Mouse (Mus musculus) small intestine, adult 2 months (tissue): ENCODE measurements around the gene Ddah1. TPM values are rescaled to one million over a fixed set of nuclear protein-coding genes. Genes with fewer than 3 reads are reported as not detected.
"Not testable (repeated sequence)": the region's sequence is repeated elsewhere in the genome, so short reads cannot be mapped to it uniquely, and the experiment has no call there.

Experiments used
- H3K27ac ChIP-seq: fragments of 200-500 bp; 2 replicates; pipeline ENCODE4 v1.5.1; 2012; ENCODE audit warnings: low read depth, low read length, control low read depth, inconsistent platforms; ENCODE audit not compliant: insufficient read depth
- H3K27me3 ChIP-seq: fragments of 200-500 bp; 2 replicates; pipeline ENCODE4 v1.6.1; 2012; ENCODE audit warnings: mild to moderate bottlenecking, moderate library complexity, low read length, inconsistent platforms; ENCODE audit not compliant: control insufficient read depth, insufficient read depth
- H3K36me3 ChIP-seq: fragments of 200-500 bp; 2 replicates; pipeline ENCODE4 v1.6.1; 2012; ENCODE audit warnings: mild to moderate bottlenecking, low read length, control low read depth, inconsistent platforms; ENCODE audit not compliant: control insufficient read depth, insufficient read depth
- H3K4me1 ChIP-seq: fragments of 200-500 bp; 2 replicates; pipeline ENCODE4 v1.6.1; 2012; ENCODE audit warnings: low read length, inconsistent platforms, mixed read lengths; ENCODE audit not compliant: control insufficient read depth, insufficient read depth, insufficient read length
- H3K4me3 ChIP-seq: fragments of 200-500 bp; 2 replicates; pipeline ENCODE4 v1.5.1; 2012; ENCODE audit warnings: low read depth, mild to moderate bottlenecking, control low read depth, inconsistent platforms, low read length, moderate library complexity
- CTCF ChIP-seq: fragments of 200-500 bp; IDR thresholded peaks from 2 replicates; pipeline ENCODE4 v1.5.1; 2012; ENCODE audit warnings: low read depth, mild to moderate bottlenecking, control low read depth, inconsistent platforms, low read length, moderate library complexity, mixed read lengths; ENCODE audit not compliant: insufficient replicate concordance, insufficient read length; ENCODE audit errors: extremely low read depth
- POLR2A ChIP-seq: fragments of 200-500 bp; IDR thresholded peaks from 2 replicates; pipeline ENCODE4 v1.6.1; 2012; ENCODE audit warnings: low read depth, mild to moderate bottlenecking, control low read depth, inconsistent platforms, low read length, moderate library complexity
- whole genome bisulfite sequencing: fragments of 180-500 bp; shearing (Covaris S2); methylation state at CpG from one replicate; pipeline ENCODE4 v1.1.7; 2018; 5-methylcytosine and 5-hydroxymethylcytosine counted together
- polyA plus RNA-seq: library from polyadenylated mRNA; depleted of rRNA; stranded (reverse); fragments of >200 nt; gene quantifications from 2 replicates; pipeline ENCODE4 v1.2.3, GENCODE M21; 2012

Ddah1 gene
- polyA plus RNA-seq, 1 experiment: 1.7 TPM

DNA sequence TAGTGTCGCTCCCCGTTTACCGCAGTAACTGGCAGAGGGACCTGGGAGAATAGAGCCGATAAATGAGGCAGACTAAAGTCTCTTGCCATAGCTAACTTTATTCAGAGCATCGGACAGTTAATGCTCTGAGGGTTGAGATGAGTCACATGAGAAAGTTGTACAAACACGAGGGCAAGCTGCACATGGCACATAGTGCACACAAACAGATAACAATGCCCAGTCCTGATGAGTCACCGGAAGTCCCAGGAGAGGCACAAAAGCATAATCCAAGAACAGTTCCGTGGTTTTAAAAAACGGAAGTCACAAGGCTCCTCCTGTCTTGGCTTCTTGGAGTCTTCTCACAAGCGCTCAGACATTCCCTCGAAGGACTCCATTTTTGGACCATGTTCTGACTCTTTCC is 117.6 kb downstream of the Ddah1 start:
- WGBS: 74% methylated on average over 11 of the region's 11 CpGs
- Histone ChIP-seq H3K36me3 (no peaks in the 10 kb centered on the region), H3K27ac (no peak overlapping the region), H3K4me3 (no peak overlapping the region), H3K27me3 (no peaks in the 10 kb centered on the region), H3K4me1 (no peaks in the 10 kb centered on the region)
- no peak for TF ChIP-seq POLR2A

DNA sequence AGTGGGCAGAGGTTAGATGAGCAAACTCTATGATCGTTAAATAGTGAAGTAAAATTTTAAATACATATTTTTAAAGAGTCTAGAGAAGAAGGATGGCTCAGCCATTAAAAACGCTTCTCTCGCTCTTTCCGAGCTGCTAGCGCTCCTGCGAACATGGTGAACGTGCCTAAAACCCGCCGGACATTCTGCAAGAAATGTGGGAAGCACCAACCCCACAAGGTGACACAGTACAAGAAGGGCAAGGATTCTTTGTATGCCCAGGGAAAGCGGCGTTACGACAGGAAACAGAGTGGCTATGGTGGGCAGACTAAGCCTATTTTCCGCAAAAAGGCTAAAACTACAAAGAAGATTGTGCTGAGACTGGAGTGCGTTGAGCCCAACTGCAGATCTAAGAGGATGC is 120.4 kb downstream of the Ddah1 start:
- not testable (repeated sequence) for H3K4me1 ChIP-seq, H3K27me3 ChIP-seq, H3K4me3 ChIP-seq, H3K27ac ChIP-seq, H3K36me3 ChIP-seq
- WGBS: 96% methylated on average over 14 of the region's 14 CpGs

DNA sequence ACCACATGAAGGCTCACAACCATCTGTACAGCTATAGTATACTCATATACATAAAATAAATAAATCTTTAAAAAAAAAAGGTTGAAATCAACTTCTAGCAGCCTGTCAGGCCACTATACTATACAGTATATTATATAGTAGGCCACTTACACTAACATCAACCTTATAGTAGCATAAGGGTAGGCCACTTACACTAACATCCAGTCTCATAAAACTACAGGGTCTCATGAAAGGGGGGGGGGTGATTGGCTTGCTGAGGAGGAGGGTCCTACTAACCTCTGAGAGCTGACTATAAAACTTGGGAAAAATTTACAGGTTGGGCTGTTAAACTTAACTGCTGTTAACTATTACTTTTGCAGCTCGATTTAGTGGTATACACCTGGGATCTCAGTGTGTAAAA is 121.9 kb downstream of the Ddah1 start:
- 56% methylated on average over 1 of the region's 1 CpGs for WGBS
- TF ChIP-seq POLR2A (no peak), CTCF (no peak)
- H3K36me3 ChIP-seq: no peaks in the 10 kb centered on the region
- no peaks in the 10 kb centered on the region for H3K4me1 ChIP-seq
- no peak overlapping the region for H3K27ac ChIP-seq
- H3K27me3 ChIP-seq: no peaks in the 10 kb centered on the region
- H3K4me3 ChIP-seq: no peak overlapping the region

DNA sequence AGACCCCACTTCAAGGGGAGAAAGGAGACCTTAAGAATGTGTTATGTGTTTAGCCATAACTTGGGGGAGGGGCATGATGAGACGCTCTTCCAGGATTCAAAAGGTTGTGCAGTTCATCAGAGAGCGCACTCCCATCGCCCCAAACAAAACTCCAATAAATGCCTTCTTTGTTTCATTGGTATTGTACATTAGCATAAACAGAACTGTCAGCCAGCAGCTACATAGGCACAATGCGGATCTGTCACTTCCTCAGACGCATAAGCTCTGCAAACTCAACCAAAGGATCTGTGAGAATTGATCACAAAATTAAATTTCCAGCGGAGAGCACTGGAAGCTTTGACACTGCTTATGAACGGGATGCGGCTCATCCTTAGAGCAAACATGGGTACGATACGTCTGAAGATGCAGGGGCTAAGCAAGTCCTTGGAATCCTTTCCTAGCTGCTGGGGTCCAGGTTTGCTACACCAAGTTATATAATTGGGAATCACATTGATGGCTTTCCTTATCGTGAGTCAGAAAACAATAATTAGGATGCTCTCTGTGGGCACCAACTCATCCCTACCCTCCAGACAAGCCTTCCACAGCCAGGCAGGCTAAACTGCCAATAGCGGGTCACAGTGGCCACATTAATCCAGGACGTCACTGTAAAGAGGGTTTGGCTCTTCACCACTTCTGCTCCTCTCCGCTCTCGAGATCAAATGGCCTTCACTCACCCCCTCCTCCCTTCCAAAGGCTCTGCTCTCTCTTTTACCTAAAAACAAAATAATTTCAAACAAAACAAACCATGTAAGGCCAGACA is 123.8 kb downstream of the Ddah1 start:
- Histone ChIP-seq H3K4me3 (no peak overlapping the region), H3K36me3 (no peaks in the 10 kb centered on the region), H3K27ac (no peak overlapping the region), H3K4me1 (peaks cover 4% of the 10 kb centered on the region; the same call in 1 of the 2 replicates), H3K27me3 (no peaks in the 10 kb centered on the region)
- 91% methylated on average over 15 of the region's 15 CpGs for WGBS
- no peak for TF ChIP-seq CTCF
- TF ChIP-seq POLR2A: no peak

DNA sequence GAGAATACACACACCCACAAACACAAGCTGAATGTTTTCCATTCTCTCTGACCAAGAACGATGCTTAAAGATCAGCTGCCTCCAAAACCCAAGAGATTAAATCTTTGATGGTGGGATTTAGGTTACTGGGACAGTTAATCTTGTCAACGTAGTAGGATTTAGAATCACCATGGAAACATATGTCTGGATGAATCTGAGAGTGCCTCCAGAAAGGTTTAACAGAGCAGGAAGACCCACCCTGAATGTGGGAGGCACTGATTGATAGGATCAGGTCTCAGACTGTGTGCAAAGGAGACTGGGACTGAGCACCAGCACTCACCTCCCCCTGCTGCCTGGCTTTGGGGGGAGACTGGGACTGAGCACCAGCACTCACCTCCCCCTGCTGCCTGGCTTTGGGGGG is 124.8 kb downstream of the Ddah1 start:
- Histone ChIP-seq H3K4me3 (no peak overlapping the region), H3K27ac (no peak overlapping the region), H3K36me3 (no peaks in the 10 kb centered on the region), H3K27me3 (no peaks in the 10 kb centered on the region), H3K4me1 (peaks cover 4% of the 10 kb centered on the region; the same call in 1 of the 2 replicates)
- TF ChIP-seq POLR2A (no peak), CTCF (no peak)
- WGBS: 38% methylated on average over 2 of the region's 2 CpGs

DNA sequence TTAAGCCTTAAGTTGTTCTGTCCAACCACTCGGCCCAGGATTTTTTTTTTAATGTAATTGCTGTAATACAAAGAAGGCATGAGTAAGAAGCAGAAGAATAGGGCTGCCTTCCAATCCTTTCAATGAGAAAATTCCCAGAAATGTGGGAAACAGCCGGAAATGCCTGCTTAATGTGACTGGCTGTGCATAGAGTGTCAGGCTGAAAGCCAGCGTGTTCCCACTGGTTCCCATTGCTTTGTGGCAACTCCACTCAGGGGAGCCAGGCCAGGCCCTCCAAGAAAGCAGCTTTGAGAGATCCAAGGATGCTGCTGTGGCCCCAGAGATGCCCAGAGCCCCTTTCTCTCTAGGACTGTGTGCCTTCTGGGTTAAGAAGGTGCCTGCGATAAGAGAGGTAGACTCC is 126.9 kb downstream of the Ddah1 start:
- TF ChIP-seq CTCF: no peak
- TF ChIP-seq POLR2A: no peak
- Histone ChIP-seq H3K4me1 (peaks cover 4% of the 10 kb centered on the region; the same call in 1 of the 2 replicates), H3K4me3 (no peak overlapping the region), H3K36me3 (no peaks in the 10 kb centered on the region), H3K27me3 (no peaks in the 10 kb centered on the region), H3K27ac (peak overlapping the region; percentile 46)
- WGBS: 67% methylated on average over 4 of the region's 4 CpGs

DNA sequence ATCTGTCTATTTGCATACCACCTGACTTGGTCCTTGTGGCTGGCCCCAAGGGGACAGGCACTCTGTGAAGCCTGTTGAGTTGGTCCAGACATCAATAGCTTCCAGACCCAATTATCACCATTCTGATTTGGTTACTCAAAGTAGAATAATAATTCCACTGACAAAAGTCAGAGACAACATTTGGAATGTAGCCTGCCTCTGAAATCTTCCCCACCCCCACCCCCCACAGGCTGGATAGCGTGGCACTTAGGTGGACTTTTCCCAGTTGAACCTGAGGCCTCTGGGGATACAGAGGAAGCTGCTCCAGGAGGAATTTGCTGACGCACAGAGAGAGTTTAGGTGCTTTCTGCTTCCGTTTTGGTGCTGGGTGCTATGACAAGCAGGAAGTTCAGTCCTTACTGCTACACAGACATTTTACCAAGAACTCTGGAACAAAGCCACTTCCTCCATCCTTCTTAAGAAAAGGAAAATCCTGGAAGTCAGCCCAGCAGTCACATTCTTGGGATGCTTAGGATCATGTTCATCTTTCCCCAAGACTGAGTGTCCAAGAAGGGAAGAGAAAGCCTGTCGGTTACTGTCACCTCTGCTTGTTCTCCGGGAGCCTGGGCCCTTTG is 127.5 kb downstream of the Ddah1 start:
- no peaks in the 10 kb centered on the region for H3K36me3 ChIP-seq
- no peak overlapping the region for H3K4me3 ChIP-seq
- H3K27me3 ChIP-seq: no peaks in the 10 kb centered on the region
- WGBS: 56% methylated on average over 5 of the region's 5 CpGs
- H3K4me1 ChIP-seq: peaks cover 4% of the 10 kb centered on the region; the same call in 1 of the 2 replicates
- H3K27ac ChIP-seq: peak overlapping the region; percentile 46
- TF ChIP-seq POLR2A: no peak
- TF ChIP-seq CTCF: no peak
